Mouse (Mus musculus) cerebral cortex, adult 2 months (tissue): ENCODE data around the gene Osbpl10.

Experiments
- WGBS: fragments of 180-500 bp; shearing (Covaris S2); methylation state at CpG from one replicate; pipeline ENCODE4 v1.1.7; 2018; 5-methylcytosine and 5-hydroxymethylcytosine counted together

Osbpl10 gene

DNA sequence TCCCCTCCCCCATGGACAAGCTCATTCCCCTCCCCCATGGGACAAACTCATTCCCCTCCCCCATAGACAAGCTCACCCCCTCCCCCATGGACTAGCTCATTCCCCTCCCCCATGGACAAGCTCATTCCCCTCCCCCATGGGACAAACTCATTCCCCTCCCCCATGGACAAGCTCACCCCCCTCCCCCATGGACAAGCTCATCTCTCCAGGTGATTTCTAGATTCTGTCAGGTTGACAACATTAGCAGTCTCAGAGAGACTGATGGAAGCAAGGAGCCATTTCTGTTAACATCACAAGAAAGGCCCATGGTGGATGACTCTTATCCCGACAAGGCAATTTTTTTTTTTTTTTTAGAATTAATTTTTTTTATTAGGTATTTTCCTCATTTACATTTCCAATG lies 52.7 kb downstream of the Osbpl10 start:
- 90% methylated on average over 1 of the region's 1 CpGs for WGBS

DNA sequence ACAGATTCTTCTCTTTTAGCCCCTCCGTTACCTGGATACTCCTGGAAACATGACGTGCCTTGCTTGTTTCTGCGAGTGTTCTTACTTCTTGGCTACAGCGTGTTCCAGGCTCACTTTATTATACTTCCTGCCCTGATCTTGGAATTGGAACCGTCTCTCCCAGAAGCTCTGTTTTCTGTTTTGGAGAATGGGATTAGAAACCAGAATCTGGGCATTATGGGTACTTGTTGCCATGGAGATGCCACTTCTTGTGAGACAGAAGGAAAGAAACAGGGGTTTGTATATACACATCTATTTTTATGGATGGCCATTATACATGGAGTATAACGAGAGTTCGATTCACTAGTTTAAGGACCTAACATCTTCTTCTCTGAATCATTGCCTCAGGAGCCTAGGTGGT lies 54.4 kb downstream of the Osbpl10 start:
- 44% methylated on average over 7 of the region's 7 CpGs for WGBS

DNA sequence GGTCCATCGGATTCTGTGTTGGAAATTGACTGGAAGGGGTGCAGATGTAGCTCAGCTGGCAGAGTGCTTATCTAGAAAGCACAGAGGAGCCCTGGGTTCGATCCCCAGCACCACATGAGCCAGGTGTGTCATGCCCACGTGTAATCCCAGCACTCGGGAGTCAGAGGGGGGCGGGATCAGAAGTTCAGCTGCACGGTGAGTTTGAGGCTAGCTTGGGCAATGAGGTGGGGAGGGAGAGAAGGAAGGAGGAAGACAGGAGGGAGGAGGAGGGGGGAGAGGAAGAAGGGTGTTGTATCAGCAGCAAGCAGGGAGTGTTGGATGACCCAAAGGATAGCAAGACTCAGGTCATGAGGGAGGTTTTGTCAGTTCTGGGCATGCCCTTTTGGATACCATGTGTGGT lies 55.9 kb downstream of the Osbpl10 start:
- 66% methylated on average over 6 of the region's 6 CpGs for WGBS

- 72% methylated on average over 7 of the region's 7 CpGs for WGBS
Observed at GRCm38 (mm10) chr9:115034788-115035187, 56.4 kb downstream of the Osbpl10 start.

DNA sequence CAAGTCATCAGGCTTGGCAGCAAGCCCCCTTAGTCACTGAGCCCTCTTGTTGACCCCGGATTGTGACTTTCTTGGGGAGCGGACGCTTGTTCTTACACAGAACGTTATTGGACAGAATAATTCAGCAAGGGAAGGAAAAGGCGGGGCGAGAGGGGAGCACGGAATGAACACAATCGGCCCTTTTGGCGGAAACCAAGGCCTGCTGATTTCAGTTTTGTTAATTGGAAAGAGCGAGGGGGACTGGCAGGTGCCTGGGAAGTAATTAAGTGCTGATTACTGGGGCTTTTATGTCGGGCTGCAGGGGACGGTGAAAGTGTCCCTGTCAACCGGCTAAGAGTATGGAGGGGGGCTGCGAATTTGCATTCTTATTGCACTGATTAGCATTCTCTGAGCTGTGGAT lies 59.8 kb downstream of the Osbpl10 start:
- WGBS = 35% methylated on average over 14 of the region's 14 CpGs

DNA sequence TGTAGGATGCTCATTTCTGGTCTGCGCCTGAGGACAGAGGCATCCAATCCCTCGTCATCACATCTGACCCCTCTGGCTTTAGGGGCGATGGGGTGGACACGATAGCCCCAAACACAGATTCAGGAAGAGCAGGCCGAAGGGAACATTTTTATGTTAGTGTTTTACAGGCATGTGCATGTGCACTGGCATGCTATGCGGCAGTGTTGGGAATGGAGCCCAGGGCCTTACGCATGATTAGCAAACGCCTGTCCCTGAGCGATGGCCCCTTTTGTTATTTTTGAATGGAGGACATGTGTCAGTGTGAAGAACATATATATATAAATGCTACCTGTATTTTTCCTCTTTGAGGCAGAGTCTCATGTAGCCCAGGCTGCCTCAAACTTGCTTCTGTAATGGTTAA lies 60.3 kb downstream of the Osbpl10 start:
- WGBS = 72% methylated on average over 9 of the region's 9 CpGs

- WGBS = 57% methylated on average over 7 of the region's 7 CpGs
Observed at GRCm38 (mm10) chr9:115039245-115039644, 60.9 kb downstream of the Osbpl10 start.

GRCm38 (mm10) chr9:115042571-115042970 lies 64.2 kb downstream of the Osbpl10 start:
- WGBS = 83% methylated on average over 6 of the region's 6 CpGs

DNA sequence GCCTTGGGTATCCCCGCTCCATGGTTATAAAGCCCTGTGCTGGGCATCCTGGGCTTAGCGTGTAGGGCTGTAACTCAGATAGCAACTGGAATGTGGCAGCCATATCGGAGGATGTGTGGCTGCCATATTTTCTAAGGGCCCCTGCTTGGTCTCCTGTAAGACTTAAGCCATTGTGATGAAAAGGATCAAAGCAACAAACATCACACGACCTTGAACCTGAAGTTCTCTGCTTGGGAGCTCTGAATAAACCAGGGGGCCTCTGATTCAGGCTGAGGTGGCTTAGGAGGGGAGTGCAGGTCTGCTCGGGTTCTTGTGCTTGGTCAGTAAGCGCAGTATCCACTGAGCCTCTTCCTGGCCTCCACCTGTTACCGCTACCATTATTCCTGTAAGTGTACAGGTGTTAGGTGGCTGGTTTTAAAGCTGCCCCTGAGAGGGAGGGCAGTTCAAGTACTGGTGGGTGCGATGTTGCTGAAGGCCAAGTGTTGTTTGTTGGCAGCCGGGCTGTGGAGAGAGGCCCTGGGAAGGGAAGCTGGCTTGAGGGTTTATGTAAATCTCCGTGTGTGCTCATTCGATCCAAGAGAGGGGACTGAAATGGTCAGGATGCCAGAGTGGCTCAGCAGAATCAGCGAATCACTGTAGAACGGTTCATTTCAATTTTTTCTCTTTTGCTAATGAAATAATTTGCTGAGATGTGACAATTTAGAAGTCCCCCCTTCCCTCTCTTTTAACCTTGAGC lies 64.8 kb downstream of the Osbpl10 start:
- 80% methylated on average over 13 of the region's 13 CpGs for WGBS

- 71% methylated on average over 8 of the region's 8 CpGs for WGBS
Observed at GRCm38 (mm10) chr9:115043881-115044770, 65.8 kb downstream of the Osbpl10 start.

- WGBS = 41% methylated on average over 16 of the region's 16 CpGs
Observed at GRCm38 (mm10) chr9:115045087-115045800, 66.9 kb downstream of the Osbpl10 start.

DNA sequence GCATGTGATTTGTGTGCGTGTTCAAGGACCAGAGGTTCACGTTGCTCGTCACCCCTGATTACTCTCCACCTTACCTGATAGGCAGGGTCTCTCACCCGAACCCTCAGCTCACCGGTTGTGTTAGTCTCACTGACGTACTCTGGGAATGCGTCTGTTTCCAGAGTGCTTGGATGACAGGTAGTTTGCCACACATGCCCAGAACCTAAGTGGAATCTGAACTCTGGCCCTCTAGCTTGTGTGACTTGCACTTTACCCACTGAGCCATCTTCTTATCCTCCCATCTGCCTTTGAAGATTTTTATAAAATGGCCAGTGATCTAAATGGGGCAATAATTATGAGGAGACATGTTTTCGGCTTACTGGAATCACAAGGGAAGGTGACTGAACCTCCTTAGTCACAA lies 68.3 kb downstream of the Osbpl10 start:
- WGBS = 97% methylated on average over 8 of the region's 8 CpGs

- 86% methylated on average over 10 of the region's 10 CpGs for WGBS
Observed at GRCm38 (mm10) chr9:115048340-115048739, 70.0 kb downstream of the Osbpl10 start.

DNA sequence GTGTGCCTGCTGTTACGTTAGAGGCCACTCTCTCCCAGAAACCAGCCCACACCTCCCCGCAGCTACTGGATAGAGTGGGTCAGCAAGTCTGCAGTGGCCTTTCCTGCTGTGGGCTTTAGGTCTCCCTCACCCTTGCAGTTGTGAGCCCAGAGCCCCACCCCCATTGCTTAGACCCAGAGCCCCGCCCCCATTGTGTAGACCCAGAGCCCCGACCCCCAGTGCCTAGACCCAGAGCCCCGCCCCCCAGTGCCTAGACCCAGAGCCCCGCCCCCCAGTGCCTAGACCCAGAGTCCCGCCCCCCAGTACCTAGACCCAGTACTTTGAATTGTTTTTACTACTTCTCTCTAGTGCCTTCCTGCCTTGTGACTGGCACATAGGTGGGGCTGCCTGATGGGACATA lies 70.5 kb downstream of the Osbpl10 start:
- 71% methylated on average over 7 of the region's 7 CpGs for WGBS

GRCm38 (mm10) chr9:115049981-115050720 lies 71.8 kb downstream of the Osbpl10 start:
- 71% methylated on average over 13 of the region's 13 CpGs for WGBS

DNA sequence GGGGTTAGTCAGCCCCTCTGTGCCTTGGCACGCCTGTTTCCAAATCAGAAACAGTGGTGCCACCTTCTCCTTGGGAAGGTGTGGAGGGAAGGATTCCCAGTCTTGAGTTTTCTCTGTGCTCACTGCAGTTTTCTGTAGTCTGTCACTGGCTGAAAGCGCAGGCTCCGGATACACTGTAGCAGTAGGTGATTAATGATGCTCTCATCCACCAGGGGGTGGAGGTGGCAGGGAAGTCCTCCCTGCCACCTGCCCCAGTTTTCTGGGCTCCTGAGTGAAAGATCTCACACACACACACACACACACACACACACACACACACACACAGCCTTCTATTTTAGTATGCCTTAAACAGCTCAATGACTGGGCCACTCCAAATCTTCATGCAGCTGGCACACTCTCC lies 73.6 kb downstream of the Osbpl10 start:
- 46% methylated on average over 3 of the region's 3 CpGs for WGBS

GRCm38 (mm10) chr9:115053779-115054178 lies 75.4 kb downstream of the Osbpl10 start:
- 94% methylated on average over 14 of the region's 14 CpGs for WGBS

DNA sequence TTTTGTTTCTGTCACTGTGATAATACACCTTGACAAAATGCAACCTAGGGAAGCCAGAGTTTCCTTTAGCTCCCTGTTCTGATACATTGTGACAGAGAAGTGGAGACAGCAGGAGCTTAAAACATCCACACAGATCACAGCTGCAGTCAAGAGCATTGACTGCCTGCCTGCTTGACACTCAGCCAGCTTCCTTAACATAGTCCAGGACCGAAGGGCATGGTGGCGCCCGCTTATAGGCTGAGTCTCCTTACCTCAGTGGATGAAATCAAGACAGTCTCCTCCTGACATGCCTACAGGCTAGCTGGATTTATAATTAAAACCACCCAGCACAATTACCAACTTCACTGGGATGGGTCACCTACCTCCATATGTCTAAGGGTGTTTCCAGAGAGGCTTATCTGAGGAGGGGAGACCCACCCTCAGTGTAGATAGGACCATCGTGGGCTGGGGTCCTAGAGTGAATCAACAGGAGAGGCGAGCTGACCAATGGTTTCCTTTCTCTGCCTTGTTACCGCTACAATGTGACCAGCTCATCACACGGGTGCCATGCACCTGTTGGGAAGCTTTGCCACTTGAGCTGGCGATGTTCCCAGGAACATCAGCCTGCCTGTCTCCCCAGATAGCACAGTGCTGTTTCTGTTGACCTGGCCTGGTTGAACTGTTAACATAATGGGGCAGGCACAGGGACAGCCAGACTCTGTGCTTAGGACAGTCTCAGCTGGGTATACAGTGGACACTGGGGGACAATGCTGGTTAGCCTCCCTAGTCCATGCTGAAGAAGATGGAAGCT lies 76.9 kb downstream of the Osbpl10 start:
- WGBS = 61% methylated on average over 8 of the region's 8 CpGs

GRCm38 (mm10) chr9:115058806-115059205 lies 80.4 kb downstream of the Osbpl10 start:
- WGBS = 39% methylated on average over 5 of the region's 5 CpGs

DNA sequence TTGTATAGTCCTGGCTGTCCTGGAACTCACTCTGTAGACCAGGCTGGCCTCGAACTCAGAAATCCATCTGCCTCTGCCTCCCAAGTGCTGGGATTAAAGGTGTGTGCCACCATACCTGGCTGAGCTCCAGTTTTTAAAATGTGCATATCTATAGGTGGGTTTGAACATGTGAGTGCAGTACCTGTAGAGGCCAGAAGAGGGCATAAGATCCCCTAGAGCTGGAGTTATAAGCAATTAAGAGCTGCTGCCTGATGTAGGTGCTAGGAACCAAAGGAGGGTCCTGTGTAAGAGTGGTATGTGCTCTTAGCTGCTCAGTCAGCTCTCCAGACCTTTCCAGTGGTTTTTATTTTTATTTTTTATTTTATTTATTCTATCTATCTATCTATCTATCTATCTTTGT lies 86.5 kb downstream of the Osbpl10 start:
- WGBS = 94% methylated on average over 1 of the region's 1 CpGs

GRCm38 (mm10) chr9:115067071-115067470 lies 88.7 kb downstream of the Osbpl10 start:
- 40% methylated on average over 9 of the region's 9 CpGs for WGBS
